Mouse (Mus musculus) B cell, adult 2 months (primary cell): ENCODE measurements around the gene Trpm1.
A peak's percentile ranks its signal among the peaks of the same experiment; 100 is the strongest.

Source experiments
- DNase-seq, 2 experiments: peaks; one replicate each; pipeline ENCODE4 v3.0.0; 2022

Gene Trpm1

DNA sequence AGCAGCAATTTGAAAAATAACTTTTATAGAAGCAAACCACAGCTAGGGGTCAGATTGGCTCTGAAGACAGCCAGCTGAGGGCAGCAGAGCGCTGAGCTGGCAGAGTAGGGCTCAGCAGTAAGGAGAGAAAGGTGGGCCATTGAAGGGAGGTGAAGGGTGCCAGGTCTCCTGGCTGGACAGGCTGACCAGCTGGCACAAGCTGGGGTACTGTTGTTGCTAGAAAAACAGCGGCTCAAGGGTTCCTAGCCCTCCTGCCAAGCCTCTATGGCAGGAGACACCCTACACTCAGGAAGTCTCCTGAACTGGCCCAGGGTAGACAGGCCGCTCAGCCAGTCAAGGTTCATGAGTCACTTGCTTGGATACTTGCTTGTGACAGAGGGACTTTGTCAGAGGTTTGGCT is 11.4 kb downstream of the Trpm1 start:
- no peak for DNase-seq

DNA sequence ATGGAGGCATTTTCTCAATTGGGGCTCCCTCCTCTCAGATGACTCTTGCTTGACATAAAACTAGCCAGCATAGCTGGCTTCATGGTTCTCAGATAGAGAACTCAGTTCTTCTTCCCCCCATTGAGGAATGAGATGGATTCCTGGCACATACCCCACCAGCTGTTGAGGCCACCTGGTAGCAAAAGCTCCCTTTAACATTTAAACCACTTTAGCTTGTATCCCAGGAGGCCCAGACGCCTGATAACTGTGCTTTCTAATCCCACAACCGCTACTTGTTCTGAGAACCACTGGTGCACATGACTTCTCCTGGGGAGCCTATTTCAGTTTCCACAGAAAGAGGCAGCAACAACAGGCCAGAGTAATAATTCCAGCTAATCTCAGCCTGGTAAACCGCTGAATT is 12.4 kb downstream of the Trpm1 start:
- DNase-seq, result no peak

DNA sequence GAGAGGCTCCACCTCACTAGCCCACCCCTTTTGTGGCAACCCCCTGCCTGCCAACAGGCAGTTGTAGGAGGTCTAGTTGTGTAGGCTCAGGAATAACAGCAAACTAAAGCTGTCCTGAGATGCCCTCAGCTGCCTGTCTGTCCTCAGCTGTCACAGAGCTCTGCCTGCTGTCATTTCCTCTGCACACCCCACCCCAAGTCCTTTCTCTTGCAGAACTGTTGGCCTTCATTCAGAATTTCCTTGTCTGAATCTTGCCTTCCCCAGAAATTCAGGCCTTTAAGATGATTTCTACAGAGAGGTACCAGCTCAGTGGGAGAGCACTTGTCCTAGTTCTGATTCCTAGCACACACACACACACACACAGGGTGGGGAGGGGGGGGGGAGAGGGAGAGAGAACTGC is 13.1 kb downstream of the Trpm1 start:
- DNase-seq, result no peak

DNA sequence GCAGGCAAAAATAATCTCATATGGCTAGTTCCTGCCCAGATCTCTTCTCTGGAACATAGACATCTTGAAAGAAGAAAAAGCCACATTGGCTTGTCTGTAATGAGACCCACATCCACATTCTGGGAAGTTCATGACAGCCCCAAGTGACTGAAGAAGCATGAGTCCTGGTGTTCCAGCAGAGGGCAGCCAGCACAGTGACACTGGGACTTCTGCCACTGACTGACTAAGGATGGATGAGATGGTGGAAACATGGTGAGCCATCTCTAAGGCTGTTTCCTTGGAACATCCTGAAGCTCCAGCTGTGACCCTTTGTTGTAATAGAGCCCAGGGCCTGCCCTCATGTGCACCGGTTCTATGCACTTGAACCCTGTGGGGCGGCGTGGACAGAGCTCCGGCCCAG is 25.7 kb downstream of the Trpm1 start:
- no peak for DNase-seq

DNA sequence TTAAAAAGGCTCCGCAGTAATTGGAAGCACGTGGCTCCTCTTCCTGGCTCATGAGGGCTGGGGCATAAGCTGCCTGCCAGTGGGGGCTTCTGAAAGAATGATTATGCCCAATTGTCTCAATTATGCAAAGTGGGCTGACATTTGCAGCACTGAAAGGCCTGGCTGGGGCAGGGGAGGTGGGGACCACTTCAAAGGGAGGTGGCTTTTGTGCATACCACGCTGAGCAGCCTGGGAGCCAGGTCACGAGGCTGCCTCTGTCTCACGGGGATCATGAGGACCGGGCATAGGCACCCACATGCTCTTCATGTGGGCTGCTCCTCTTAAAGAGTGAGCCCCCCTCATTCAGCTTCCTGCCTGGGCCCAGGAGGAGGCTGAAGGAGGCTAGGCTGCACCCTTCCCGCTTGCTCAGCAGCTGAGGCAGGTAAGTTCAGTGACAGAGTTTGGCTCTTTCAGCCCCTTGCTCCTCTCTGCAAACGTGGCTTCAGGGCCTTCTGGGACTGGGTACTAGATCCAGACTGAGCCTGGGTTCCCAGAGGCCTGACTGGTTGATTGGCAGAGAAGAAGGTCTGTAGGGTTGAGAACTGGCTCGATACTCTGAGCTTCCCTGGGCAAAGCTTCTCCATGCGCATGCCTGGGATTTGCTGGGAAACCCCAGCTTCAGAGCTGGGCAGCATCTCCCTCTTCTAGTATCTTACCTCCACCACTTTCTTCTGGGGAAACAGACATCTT is 31.7 kb downstream of the Trpm1 start:
- no peak for DNase-seq

DNA sequence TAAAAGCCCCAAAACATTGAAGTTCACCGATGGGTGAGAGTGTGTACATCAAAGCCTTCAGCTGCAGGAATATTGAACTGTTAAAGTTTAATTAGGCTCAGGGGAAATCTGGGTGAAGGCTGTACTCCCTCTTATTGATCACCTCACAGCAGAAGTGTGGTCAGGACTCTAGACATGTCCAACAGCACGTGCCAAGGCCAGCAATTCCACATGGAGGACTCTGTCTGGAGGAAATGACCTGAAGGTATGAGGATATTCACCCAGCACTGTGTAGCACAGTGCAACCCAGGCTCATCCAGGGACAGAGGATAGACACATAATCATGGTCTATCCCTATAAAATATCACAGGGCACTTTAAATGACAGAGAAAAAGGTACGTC is 32.3 kb downstream of the Trpm1 start:
- DNase-seq, result no peak

DNA sequence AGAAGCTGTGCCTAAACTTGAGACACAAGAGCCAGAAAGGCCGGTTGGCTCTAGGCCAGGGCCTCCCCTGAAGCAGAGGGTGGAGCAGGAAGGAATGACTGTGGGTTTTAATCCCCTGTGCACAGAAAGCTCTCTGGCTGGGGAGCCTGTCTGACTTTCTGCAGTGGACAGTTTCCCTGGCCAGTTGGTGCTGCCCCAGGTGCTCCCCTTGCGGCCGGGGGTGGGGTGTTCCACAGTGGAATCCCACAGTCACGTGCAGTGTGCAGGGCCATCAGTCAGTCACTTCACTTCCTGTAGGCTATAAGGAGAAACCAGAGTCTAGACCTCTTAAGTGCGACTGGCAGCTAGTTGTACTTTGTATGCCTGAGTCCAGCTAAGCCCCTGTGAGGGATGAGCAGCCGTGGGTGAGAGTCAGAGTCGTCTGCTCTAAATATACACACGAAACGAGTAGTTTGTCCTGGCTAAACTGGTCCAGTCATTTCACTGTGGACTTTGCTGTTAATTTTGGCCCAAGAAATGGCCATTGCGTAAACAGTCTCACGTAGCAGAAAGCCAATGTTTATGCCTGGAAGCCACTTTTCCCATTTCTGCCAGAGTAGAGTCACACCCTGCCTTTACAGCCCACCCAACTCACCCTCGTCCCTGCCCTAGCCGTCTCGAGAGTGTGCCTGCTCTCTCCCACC is 38.8 kb downstream of the Trpm1 start:
- DNase-seq, result no peak

DNA sequence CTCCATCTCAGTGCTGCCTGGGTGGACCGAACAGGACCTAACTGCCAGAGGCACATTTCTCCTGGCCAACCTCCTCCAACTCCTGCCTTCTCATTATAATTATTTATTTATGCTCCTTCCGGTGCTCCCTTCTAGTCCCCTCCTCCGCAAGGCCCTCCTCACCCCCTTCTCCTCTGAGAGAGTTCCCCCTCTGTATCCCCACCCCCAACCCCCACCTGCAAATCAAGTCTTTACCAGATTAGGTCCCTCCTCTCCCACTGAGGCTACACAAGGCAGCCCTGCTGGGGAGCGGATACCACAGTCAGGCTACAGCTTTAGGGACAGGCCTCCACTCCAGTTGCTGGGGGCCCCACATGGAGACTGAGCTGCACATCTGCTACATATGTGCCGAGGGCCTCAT is 39.8 kb downstream of the Trpm1 start:
- no peak for DNase-seq

DNA sequence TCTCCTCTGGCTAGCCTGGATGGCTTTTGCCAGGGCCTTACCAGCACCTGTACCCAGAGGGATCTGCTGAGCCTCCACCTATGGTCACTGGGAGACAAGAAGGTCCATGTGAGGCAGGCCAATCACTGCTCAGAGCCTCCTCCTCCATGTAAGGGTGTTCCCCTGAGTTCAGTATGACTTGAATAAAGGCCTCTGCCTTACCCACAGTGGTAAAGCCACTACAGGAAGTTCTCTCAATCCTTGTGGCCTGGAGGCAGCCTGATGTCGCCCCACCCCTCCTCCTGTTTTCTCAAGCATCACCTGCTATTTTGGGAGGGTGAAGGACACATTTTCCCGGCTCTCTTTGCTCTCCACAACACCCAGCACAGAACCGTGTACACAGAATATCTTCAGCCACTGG is 42.5 kb downstream of the Trpm1 start:
- DNase-seq, result no peak

DNA sequence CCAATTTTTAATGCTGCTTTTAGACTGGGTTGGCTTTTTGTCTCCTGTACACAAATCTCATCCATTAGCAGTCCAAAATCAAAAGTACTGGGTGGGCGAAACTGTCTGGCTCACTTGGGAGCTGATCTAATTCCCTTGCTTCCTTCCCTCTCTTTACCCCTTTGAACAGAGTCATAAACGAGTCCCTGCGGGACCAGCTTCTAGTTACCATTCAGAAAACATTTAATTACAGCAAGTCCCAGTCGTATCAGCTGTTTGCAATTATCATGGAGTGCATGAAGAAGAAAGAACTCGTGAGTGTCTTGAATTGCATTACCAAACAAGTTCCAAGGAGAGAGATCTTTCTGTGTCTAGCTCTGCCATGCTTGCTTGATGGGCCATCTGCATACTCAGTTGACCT is 55.1 kb downstream of the Trpm1 start:
- DNase-seq, result no peak

DNA sequence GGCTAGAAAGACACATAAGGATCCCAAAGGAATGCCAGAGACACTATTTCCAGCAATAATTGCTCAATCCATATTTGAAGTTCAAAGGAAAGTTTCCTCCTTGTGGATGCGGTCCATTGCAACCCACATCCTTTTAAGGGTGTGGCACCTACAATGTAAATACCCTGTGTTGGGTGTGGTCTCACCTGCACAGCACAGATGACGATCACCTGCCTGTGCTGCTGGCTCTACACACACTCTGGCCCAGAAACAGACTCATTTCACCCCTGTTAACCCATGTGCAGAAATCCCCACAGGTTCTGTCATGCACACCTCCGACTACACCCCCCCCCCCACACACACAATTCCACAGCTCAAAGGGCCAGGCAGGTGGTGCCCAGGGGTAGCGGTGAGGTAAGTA is 59.2 kb downstream of the Trpm1 start:
- no peak for DNase-seq

DNA sequence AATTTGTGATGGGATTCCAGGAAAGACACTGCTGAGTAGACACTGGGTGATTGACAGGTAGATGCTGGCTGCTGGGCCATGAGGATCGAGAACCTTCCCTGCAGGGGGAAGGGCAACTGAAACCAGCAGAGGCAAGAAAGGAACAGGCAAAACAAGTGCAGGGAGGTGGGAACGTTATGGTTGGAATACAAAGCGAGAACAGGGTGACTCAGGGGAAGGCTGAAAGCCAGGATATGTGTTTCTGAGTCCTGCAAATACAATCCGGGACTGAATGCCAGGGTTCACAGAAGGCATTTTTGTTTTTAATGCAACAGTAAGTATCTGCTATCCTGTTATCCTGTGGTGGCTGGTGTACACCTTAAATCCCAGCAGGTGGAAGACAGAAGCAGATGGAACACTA is 60.4 kb downstream of the Trpm1 start:
- DNase-seq, result no peak

DNA sequence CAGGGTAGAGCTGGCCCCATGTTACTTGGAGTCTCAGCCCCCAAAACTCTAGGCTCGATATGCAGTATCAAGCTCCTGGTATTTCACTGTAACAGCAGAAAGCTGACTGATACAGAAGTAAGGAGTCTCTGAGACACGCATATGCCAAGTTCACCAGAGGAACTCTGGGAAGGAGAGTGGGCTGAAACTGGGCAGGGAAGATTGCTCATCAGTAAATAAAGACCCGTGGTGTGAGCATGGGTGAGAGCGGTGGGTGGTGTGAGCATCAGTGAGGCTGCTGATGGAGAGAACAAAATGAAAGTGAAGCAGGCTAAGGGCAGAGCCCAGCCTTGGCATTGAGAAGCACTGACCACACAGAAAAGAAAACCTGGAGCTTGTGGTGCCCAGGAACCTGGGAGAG is 62.0 kb downstream of the Trpm1 start:
- DNase-seq, result no peak

DNA sequence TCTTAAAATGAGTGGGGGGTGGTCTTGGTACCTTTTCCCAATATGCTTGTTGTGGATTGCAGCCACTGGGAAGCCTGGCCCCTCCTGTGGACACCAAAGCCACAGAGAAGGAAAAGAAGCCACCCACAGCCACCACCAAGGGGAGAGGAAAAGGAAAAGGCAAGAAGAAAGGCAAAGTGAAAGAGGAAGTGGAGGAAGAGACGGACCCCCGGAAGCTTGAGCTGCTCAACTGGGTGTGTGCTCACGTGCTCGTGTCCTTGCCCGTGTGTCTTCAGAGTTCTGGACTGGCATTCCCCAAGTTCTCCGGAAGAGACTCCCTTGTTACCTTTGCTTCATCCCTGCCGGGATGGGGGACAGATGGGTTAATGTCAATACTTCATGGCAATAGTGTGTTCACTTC is 63.8 kb downstream of the Trpm1 start:
- DNase-seq, result peak; percentile 5 to 10

DNA sequence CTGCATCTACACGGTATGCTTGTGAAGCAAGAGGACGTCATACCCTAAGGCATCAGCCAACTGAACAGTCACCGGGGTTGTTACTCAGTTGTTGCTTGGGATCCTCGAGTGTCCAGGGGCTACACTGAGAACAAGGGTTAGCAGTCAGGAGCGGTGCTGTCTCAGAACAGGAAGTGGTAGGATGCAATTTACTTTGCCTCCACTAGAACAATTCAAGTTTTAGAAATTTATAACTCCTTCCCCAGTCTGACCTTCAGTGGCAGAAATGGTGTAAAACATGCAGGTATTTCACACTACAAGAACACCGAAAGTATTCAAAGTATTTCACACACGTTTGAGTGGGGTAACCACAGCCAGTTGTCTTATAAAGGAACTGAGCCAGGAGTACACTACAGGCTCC is 66.1 kb downstream of the Trpm1 start:
- DNase-seq, result no peak

DNA sequence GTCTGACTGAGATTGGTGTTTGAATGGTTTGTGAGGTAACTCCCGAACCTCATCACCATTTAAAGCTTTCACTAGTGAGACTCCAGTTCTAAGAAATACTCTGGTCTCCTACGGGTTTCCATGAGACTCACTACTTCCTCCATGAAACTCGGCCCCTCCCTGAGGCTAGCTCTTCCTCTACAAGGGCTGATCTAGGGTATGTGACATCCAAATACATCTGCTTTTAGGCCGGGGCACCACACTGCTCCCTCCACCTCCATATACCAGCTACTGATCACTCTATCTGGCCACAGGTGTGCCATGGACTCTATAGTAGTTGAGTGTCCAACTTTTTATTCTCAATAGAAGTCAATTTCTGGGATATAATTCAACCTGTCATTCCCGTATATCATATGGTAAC is 69.6 kb downstream of the Trpm1 start:
- DNase-seq, result no peak

DNA sequence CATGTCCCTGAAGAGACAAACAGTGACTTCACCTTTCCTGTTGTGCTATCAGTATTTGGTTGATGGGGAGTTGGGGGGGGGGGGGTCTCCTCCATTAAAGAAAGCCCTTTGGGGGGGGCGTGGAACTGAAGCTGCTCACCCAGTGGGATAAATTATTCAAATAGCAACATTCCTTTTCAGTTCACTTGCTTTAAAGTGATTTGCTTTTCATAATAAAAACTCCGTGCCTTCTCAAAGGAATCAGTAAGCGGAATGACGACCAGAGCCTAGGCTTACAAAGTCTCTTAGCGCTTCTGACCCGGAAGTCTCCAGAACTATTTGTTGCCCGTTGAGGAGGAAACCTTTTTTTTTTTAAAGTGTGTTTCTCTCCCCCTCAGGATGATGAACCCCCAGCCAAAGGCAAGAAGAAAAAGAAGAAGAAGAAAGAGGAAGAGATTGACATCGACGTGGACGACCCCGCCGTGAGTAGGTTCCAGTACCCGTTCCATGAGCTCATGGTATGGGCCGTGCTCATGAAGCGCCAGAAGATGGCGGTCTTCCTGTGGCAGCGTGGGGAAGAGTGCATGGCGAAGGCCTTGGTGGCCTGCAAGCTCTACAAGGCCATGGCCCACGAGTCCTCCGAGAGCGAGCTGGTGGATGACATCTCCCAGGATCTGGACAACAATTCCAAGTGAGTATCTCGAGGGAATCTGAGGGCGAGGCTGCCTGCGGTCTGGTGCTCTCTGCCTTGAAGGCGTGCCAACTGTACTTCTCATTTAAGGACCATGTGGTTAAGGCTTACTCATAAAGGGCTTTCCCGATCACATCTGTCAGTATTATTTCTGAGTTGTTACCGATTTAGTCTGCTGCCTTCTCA is 72.9 kb downstream of the Trpm1 start:
- DNase-seq, result no peak

DNA sequence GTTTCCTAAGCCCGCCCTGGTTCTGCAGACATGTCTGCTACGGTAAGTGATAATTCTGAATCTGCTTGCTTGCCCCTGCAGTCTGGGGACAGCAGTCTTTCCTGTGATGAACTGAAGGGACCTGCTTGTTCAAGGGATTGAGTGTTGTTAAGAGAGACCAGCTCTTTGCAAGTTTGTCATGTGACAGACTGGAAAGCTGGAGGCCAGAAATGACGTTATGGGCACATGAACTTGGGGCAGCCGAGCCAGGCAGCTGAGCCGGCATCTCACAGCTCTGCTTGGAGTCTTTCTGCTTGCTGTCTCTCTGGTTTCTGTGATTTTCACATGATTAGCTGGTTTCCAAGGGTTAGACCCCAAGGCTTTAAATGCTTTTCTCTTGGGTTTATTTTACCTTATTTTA is 74.0 kb downstream of the Trpm1 start:
- no peak for DNase-seq

DNA sequence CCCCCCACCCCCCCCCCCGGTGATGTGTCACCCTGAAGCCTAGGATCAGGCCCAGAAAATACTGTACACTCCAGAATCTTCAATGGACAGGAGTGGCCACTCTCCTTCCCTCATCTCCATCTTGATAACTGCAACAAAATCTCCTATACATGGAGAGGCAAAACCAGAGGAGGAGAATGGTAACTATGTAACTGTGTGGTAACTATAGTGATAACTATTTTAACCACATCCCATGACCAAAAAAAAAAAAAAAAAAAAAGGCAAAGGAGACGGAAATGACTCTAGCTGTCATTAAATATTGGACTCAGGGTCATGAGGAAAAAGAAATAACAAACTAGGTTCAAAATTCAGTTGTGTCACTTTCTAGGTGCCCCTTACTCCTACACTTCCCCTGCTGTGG is 74.7 kb downstream of the Trpm1 start:
- DNase-seq, result no peak

DNA sequence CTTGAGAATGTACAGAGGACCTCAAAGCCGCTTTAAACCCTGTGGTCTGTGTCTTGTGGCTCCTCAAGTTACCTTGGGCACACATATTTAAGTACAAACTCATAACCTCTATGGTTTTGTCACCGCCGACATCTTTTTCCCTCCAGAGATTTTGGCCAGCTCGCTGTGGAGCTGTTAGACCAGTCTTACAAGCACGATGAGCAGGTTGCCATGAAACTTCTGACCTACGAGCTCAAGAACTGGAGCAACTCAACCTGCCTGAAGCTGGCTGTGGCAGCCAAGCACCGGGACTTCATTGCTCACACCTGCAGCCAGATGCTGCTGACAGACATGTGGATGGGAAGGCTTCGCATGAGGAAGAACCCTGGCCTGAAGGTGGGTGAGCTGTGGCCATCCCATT is 76.3 kb downstream of the Trpm1 start:
- DNase-seq, result no peak

DNA sequence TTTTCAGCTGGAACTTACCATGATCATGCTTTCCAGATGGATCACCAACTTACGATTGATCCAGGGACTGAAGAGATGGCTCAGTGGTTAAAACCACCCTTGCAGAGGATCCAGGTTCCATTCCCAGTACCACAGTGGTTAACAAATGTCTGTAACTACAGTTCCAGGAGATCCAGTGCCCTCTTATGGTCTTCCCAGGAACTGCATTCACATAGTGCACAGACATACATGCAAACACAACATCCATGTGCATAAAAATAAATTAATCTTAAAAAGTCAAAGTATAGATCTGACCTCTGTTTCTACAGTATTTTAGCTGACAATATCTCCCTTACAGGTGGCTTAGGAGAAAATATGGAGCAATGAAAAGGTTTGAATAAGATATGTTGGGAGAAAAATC is 77.4 kb downstream of the Trpm1 start:
- peak in 1 of 2 experiments; percentile 4 for DNase-seq

DNA sequence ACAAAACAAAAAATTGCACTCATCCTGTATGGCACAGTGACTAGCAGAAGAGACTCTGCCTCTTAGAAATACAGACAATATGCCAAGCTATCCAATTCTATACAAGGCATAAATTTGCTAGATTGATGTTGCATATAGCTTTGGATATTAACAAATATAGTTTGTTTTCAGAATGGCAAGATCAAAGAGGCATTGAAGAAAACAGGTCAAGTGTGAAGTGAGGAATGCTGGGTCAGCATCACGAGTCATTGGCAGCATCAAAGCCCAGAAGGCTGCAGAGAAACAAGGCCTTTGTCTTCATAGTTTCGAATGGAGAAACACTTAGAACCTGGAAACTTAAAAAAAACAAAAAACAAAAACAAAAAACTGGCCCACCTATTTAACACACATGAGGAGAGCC is 78.4 kb downstream of the Trpm1 start:
- no peak for DNase-seq

DNA sequence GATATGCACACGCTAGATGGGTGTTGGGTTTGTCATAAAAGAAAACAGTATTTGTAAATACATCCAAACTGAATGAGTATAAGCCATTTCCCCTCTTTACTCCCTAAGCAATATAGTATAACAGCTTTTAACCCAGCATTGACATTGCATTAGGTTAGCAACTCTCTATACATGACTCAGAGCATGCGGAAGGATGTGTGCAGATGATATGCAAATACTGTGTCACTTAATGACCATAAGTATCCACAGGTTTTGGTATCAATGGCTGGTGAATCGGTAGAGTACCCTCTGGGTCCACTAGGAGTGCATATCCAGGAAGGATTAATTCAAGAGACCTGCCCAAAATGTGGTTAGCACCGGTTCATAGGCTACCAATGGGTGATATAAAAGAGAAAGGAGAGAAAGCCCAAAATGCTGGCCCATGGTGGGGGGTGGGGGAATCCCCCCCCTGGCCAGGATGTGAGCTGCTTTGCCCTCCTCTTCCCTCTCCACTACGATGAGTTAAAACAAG is 80.7 kb downstream of the Trpm1 start:
- DNase-seq, result no peak

DNA sequence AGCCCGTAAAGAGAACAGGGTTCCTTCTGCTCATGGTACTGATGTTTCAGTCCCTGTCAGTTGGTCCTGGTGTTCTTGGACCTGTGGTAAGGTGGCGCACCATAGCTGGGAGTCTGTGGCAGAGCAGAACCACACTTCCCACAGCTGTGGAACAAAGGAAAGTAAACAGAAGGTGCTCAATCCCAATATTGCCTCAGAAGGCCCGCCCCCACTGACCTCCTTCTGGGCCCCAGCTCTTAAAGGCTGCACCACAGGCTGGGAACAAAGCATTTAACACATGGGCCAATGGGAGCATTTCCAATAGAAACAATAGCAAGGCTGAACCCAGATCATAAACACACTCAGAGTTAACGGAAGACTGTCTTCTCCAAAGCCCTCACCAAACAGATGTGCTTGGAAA is 82.9 kb downstream of the Trpm1 start:
- no peak for DNase-seq
